Mouse (Mus musculus) G1E (cell line): Measurements from ENCODE around the gene Slc16a1.

Experiments used
- CTCF ChIP-seq: IDR thresholded peaks from 2 replicates; pipeline ENCODE4 v1.5.1; 2012; ENCODE audit warnings: low read depth, low read length, inconsistent platforms, mixed read lengths
- GATA1 ChIP-seq: IDR thresholded peaks from 2 replicates; pipeline ENCODE4 v1.6.1; 2012; ENCODE audit warnings: borderline replicate concordance, low read length, inconsistent platforms, mixed read lengths
- POLR2AphosphoS5 ChIP-seq: IDR thresholded peaks from 2 replicates; pipeline ENCODE4 v1.6.1; 2012; ENCODE audit warnings: low read depth, low read length, inconsistent platforms; ENCODE audit not compliant: insufficient replicate concordance
- TAL1 ChIP-seq: conservative IDR thresholded peaks from 2 replicates; pipeline ENCODE4 v1.6.1; 2012; ENCODE audit warnings: low read depth, low read length, inconsistent platforms, mixed read lengths

- TF ChIP-seq CTCF = no peak
- no peak for TF ChIP-seq TAL1
- TF ChIP-seq GATA1 = no peak
- no peak for TF ChIP-seq POLR2AphosphoS5
These were observed 23.5 kb downstream of the Slc16a1 start for GRCm38 (mm10) chr3:104662007-104662406.
